Mouse (Mus musculus) MN1 (cell line): Measurements from ENCODE around the gene Stx4a.

Experiments
- DNase-seq: peaks from one replicate; pipeline ENCODE4 v3.0.0-alpha.2; 2016; ENCODE audit warnings: low spot score

The Stx4a gene

DNA sequence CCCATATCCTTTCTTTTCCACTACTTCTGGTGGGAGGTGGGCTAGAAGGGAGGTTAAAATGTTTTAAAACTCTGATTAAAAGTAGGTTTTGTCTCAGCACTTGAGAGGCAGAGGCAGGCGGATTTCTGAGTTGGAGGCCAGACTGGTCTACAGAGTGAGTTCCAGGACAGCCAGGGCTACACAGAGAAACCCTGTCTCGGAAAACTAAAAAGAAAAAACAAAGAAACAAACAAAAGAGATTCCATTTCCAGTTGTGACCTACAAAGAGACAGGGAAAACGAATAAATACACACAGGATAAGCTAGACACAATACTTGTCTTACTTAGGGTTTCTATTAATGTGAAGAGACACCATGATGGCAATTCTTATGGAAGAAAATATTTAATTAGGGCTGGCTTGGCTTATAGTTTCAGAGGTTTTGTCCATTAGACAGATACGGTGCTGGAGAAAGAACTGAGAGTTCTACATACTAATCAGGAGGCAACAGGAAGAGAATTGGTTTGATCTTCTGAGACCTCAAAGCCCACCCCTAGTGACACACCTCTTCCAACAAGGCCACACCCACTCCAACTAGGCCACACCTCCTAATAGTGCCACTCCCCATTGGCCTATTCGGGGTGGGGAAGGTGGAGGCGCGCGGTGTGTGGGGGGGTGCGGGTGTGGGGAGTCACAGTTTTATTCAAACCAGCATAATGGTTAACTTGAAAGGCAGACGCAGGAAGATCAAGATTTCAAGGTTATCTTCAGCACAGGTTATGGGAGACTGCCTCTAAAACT is 74.3 kb downstream of the Stx4a start:
- no peak for DNase-seq
